Mouse (Mus musculus) kidney, embryonic 15.5 days (tissue): ENCODE measurements around the gene Gm13272. TPM values are rescaled to one million over a fixed set of nuclear protein-coding genes. Genes with fewer than 3 reads are reported as not detected.

Experiments
- polyA plus RNA-seq: library from polyadenylated mRNA; unstranded; fragments of >200 nt; fragmentation: Nextera tagmentation; extraction: Ambion mirVana; gene quantifications from 2 replicates; pipeline ENCODE4 v1.2.1, GENCODE M21; 2015

The Gm13272 gene
- polyA plus RNA-seq, 1 experiment from 2014 or later, result not detected

Other genes with a start within 250 kb of the Gm13272 start
- gene Ifna15, start 221.6 kb upstream of the Gm13272 start, polyA plus RNA-seq, result not detected in 2 replicates
- gene Ifna14, start 208.1 kb upstream of the Gm13272 start, polyA plus RNA-seq, result not detected in 2 replicates
- gene Ifna9, start 187.5 kb upstream of the Gm13272 start, polyA plus RNA-seq, result not detected in 2 replicates
- gene Ifna12, start 176.5 kb upstream of the Gm13272 start, polyA plus RNA-seq, result not detected in 2 replicates
- gene C87499, start 145.4 kb upstream of the Gm13272 start, polyA plus RNA-seq, result not detected in 2 replicates
- not detected in 2 replicates for gene Ifna13, start 135.4 kb upstream of the Gm13272 start, polyA plus RNA-seq
- gene Ifna16, start 102.9 kb upstream of the Gm13272 start, polyA plus RNA-seq, result not detected in 2 replicates
- gene Ifna2, start 95.9 kb upstream of the Gm13272 start, polyA plus RNA-seq, result not detected in 2 replicates
- gene Ifnab, start 88.5 kb upstream of the Gm13272 start, polyA plus RNA-seq, result not detected in 2 replicates
- gene Gm26566, start 58.0 kb upstream of the Gm13272 start, polyA plus RNA-seq, result 1.1 and 1.2 TPM in 2 replicates
- gene Klhl9, start 57.4 kb upstream of the Gm13272 start, polyA plus RNA-seq, result 95.2 and 103 TPM in 2 replicates
- gene Gm13271, start 25.0 kb upstream of the Gm13272 start, polyA plus RNA-seq, result not detected in 2 replicates
- gene Gm13283, start 19.7 kb upstream of the Gm13272 start, polyA plus RNA-seq, result 0.30 and 0.49 TPM in 2 replicates
- gene Gm13290, start 6.0 kb upstream of the Gm13272 start, polyA plus RNA-seq, result 0.23 TPM in 1 of 2 replicates, not detected in the other
- gene Gm13289, start 2.9 kb upstream of the Gm13272 start, polyA plus RNA-seq, result not detected in 2 replicates
- 0.35 TPM in 1 of 2 replicates, not detected in the other for gene Ifnz, start 2.3 kb downstream of the Gm13272 start, polyA plus RNA-seq
- gene Gm13276, start 5.9 kb downstream of the Gm13272 start, polyA plus RNA-seq, result not detected in 2 replicates
- gene Gm13277, start 8.8 kb downstream of the Gm13272 start, polyA plus RNA-seq, result not detected in 2 replicates
- gene Gm13278, start 11.7 kb downstream of the Gm13272 start, polyA plus RNA-seq, result not detected in 2 replicates
- gene Gm13275, start 14.6 kb downstream of the Gm13272 start, polyA plus RNA-seq, result not detected in 2 replicates
- gene Gm13279, start 17.5 kb downstream of the Gm13272 start, polyA plus RNA-seq, result not detected in 2 replicates
- gene Gm13285, start 19.8 kb downstream of the Gm13272 start, polyA plus RNA-seq, result 1.0 and 1.2 TPM in 2 replicates
- gene Gm13287, start 23.4 kb downstream of the Gm13272 start, polyA plus RNA-seq, result not detected in 2 replicates
- gene Gm13288, start 25.7 kb downstream of the Gm13272 start, polyA plus RNA-seq, result 0.08 TPM in 1 of 2 replicates, not detected in the other
- gene Ifna7, start 36.4 kb downstream of the Gm13272 start, polyA plus RNA-seq, result not detected in 2 replicates
- gene Ifna11, start 40.1 kb downstream of the Gm13272 start, polyA plus RNA-seq, result not detected in 2 replicates
- gene Ifna6, start 47.6 kb downstream of the Gm13272 start, polyA plus RNA-seq, result not detected in 2 replicates
- not detected in 2 replicates for gene Ifna5, start 55.7 kb downstream of the Gm13272 start, polyA plus RNA-seq
- gene Ifna4, start 62.0 kb downstream of the Gm13272 start, polyA plus RNA-seq, result not detected in 2 replicates
- not detected in 2 replicates for gene Ifna1, start 70.2 kb downstream of the Gm13272 start, polyA plus RNA-seq
- gene Ifne, start 100.4 kb downstream of the Gm13272 start, polyA plus RNA-seq, result not detected in 2 replicates